Mouse (Mus musculus): ENCODE results near the gene Arhgap9.

Gene Arhgap9

GRCm38 (mm10) chr10:127322178-127322577 lies 414 bp downstream of the Arhgap9 start:
- no peak for DNase-seq (ENCODE audit: low read depth in 2 of 2, low spot score in 2 of 2)

- no peak for DNase-seq (ENCODE audit: low read depth in 2 of 2, low spot score in 2 of 2)
Observed at GRCm38 (mm10) chr10:127322669-127323068, 905 bp downstream of the Arhgap9 start.

GRCm38 (mm10) chr10:127323131-127323855 lies 1.5 kb downstream of the Arhgap9 start:
- no peak for DNase-seq (ENCODE audit: low read depth in 2 of 2, low spot score in 2 of 2)

GRCm38 (mm10) chr10:127324495-127324894 lies 2.7 kb downstream of the Arhgap9 start:
- DNase-seq (ENCODE audit: low read depth in 2 of 2, low spot score in 2 of 2), result peak; percentile 74 to 87

GRCm38 (mm10) chr10:127325454-127326016 lies 3.8 kb downstream of the Arhgap9 start:
- no peak for DNase-seq (ENCODE audit: low read depth in 2 of 2, low spot score in 2 of 2)

- no peak for DNase-seq (ENCODE audit: low read depth in 2 of 2, low spot score in 2 of 2)
Observed at GRCm38 (mm10) chr10:127326017-127326801, 4.4 kb downstream of the Arhgap9 start.

GRCm38 (mm10) chr10:127326828-127327227 lies 5.1 kb downstream of the Arhgap9 start:
- no peak for DNase-seq (ENCODE audit: low read depth in 2 of 2, low spot score in 2 of 2)

GRCm38 (mm10) chr10:127327461-127328145 lies 5.8 kb downstream of the Arhgap9 start:
- no peak for DNase-seq (ENCODE audit: low read depth in 2 of 2, low spot score in 2 of 2)

GRCm38 (mm10) chr10:127330212-127330611 lies 8.4 kb downstream of the Arhgap9 start:
- DNase-seq (ENCODE audit: low read depth in 2 of 2, low spot score in 2 of 2), result no peak

GRCm38 (mm10) chr10:127332211-127332874 lies 10.6 kb downstream of the Arhgap9 start:
- no peak for DNase-seq (ENCODE audit: low read depth in 2 of 2, low spot score in 2 of 2)

GRCm38 (mm10) chr10:127333152-127333551 lies 11.4 kb downstream of the Arhgap9 start:
- no peak for DNase-seq (ENCODE audit: low read depth in 2 of 2, low spot score in 2 of 2)

- no peak for DNase-seq (ENCODE audit: low read depth in 2 of 2, low spot score in 2 of 2)
Observed at GRCm38 (mm10) chr10:127335271-127335670, 13.5 kb downstream of the Arhgap9 start.

GRCm38 (mm10) chr10:127336952-127337351 lies 15.2 kb downstream of the Arhgap9 start:
- DNase-seq (ENCODE audit: low read depth in 2 of 2, low spot score in 2 of 2), result no peak

- DNase-seq (ENCODE audit: low read depth in 2 of 2, low spot score in 2 of 2), result no peak
Observed at GRCm38 (mm10) chr10:127337536-127338099, 15.9 kb downstream of the Arhgap9 start.

GRCm38 (mm10) chr10:127338930-127339682 lies 17.3 kb downstream of the Arhgap9 start:
- DNase-seq (ENCODE audit: low read depth in 2 of 2, low spot score in 2 of 2), result peak; percentile 81 to 89

GRCm38 (mm10) chr10:127339683-127340576 lies 18.2 kb downstream of the Arhgap9 start:
- DNase-seq (ENCODE audit: low read depth in 2 of 2, low spot score in 2 of 2), result no peak

- DNase-seq (ENCODE audit: low read depth in 2 of 2, low spot score in 2 of 2), result no peak
Observed at GRCm38 (mm10) chr10:127340577-127341359, 19.0 kb downstream of the Arhgap9 start.

GRCm38 (mm10) chr10:127341360-127341690 lies 19.6 kb downstream of the Arhgap9 start:
- no peak for DNase-seq (ENCODE audit: low read depth in 2 of 2, low spot score in 2 of 2)
